Mouse (Mus musculus): Measurements from ENCODE around the gene Fig4. TPM values are rescaled to one million over a fixed set of nuclear protein-coding genes. Genes with fewer than 3 reads are reported as not detected.

The Fig4 gene
- total RNA-seq, 1 experiment, result 24.6 TPM

DNA sequence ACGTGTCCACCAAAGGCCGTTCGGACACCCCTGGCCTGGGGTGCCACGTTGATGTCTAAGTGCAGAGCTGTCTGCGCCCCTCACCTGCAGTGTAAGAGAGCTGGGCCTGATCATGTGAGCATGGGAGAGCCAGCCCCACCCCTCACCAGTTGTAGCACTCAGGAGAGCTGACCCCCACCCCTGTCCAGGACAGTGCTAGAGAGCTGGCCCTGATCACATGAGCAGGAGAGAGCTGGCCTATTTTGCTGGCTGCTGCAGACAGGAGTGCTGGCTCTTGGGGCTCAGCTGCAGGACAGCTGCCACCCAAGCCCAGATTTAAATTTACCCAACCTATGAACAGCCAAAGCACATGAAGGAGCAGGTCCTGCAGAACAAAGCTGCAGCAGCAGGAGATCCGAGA, 57.6 kb downstream of the Fig4 start:
- H3K36me3 ChIP-seq (ENCODE audit: control insufficient read depth, insufficient read depth, low read length, poor library complexity, severe bottlenecking), result peaks cover 7% of the 10 kb centered on the region; the same call in 1 of the 2 replicates
- no peaks in the 10 kb centered on the region for H3K9me3 ChIP-seq (ENCODE audit: control insufficient read depth, insufficient read depth, low read depth, low read length)
- H3K4me1 ChIP-seq (ENCODE audit: control insufficient read depth in 2 of 2, insufficient read depth in 2 of 2, low read length in 2 of 2, poor library complexity in 1 of 2), result peaks cover 0 to 2% of the 10 kb centered on the region in 2 experiments; a peak in 1 of 4 replicates
- H3K4me3 ChIP-seq (ENCODE audit: insufficient read depth in 1 of 2, low read depth in 1 of 2, low read length in 2 of 2, poor library complexity in 1 of 2, severe bottlenecking in 1 of 2), result no peak overlapping the region
- H3K27ac ChIP-seq (ENCODE audit: insufficient read depth, low read depth, low read length, poor library complexity, severe bottlenecking), result no peak overlapping the region
- DNase-seq (ENCODE audit: low read depth, low spot score), result no peak
- in situ Hi-C loops (cut with MboI; ENCODE audit: low sequenced_read_pairs in 2 of 2, unreplicated experiment in 2 of 2), result no loop called here
- H3K9ac ChIP-seq (ENCODE audit: insufficient read depth, low read depth, low read length, poor library complexity, severe bottlenecking), result no peak overlapping the region
- TF ChIP-seq MAFK (IDR thresholded peaks at IDR 0.05; ENCODE audit: insufficient read depth, low read depth, low read length) (no peak), HCFC1 (IDR thresholded peaks at IDR 0.05; ENCODE audit: borderline replicate concordance, insufficient read depth, low read length) (no peak), CHD2 (IDR thresholded peaks at IDR 0.05; ENCODE audit: low read depth, low read length) (no peak), ZNF384 (IDR thresholded peaks at IDR 0.05; ENCODE audit: low read depth, low read length) (no peak), ZC3H11A (IDR thresholded peaks at IDR 0.05; ENCODE audit: borderline replicate concordance, low read depth, low read length) (no peak)

DNA sequence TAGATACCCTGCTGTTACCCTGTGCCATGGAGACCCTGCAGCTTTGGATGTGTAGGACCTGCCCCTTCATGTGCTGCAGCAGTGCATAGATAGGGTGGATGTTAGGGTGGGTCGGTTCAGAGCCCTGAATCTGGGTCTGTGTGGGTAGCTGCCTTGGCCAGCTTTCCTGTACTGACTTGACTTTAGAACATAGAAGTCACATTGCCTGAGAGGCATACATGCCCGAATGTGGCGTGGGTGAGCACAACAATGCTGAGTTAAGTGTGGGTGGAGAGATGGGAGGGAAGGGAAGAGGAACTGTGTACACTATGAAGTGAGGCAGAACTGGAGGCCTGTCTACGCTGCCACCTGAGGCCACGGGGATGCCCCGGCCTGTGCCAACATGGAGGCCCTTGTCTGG, 58.0 kb downstream of the Fig4 start:
- H3K9ac ChIP-seq (ENCODE audit: insufficient read depth, low read depth, low read length, poor library complexity, severe bottlenecking), result no peak overlapping the region
- DNase-seq (ENCODE audit: low read depth, low spot score), result no peak
- peaks cover 0 to 2% of the 10 kb centered on the region in 2 experiments; a peak in 1 of 4 replicates for H3K4me1 ChIP-seq (ENCODE audit: control insufficient read depth in 2 of 2, insufficient read depth in 2 of 2, low read length in 2 of 2, poor library complexity in 1 of 2)
- H3K36me3 ChIP-seq (ENCODE audit: control insufficient read depth, insufficient read depth, low read length, poor library complexity, severe bottlenecking), result peaks cover 4% of the 10 kb centered on the region; the same call in 1 of the 2 replicates
- H3K9me3 ChIP-seq (ENCODE audit: control insufficient read depth, insufficient read depth, low read depth, low read length), result no peaks in the 10 kb centered on the region
- TF ChIP-seq MAFK (IDR thresholded peaks at IDR 0.05; ENCODE audit: insufficient read depth, low read depth, low read length) (no peak), ZC3H11A (IDR thresholded peaks at IDR 0.05; ENCODE audit: borderline replicate concordance, low read depth, low read length) (no peak), ZNF384 (IDR thresholded peaks at IDR 0.05; ENCODE audit: low read depth, low read length) (no peak), HCFC1 (IDR thresholded peaks at IDR 0.05; ENCODE audit: borderline replicate concordance, insufficient read depth, low read length) (no peak), CHD2 (IDR thresholded peaks at IDR 0.05; ENCODE audit: low read depth, low read length) (no peak)
- H3K27ac ChIP-seq (ENCODE audit: insufficient read depth, low read depth, low read length, poor library complexity, severe bottlenecking), result no peak overlapping the region
- H3K4me3 ChIP-seq (ENCODE audit: insufficient read depth in 1 of 2, low read depth in 1 of 2, low read length in 2 of 2, poor library complexity in 1 of 2, severe bottlenecking in 1 of 2), result no peak overlapping the region
- in situ Hi-C loops (cut with MboI; ENCODE audit: low sequenced_read_pairs in 2 of 2, unreplicated experiment in 2 of 2), result no loop called here

DNA sequence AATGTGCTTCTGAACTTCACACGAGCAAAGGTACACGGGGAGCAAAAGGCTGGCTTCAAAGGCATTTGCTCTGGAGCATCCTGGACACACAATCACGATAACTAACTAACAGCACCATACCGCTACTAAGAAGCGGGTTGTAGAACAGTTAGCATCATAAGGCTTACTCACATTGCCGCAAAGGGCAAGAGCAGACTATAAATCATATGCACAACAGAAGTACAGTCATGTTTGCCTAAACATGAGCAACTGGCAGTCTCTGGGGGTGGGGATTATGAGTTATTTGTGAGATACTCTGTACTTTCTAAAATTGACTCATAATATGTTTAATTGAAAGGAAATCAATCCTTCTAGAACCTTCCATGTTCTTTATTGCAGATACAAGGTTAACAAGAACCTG, 59.1 kb downstream of the Fig4 start:
- H3K4me1 ChIP-seq (ENCODE audit: control insufficient read depth in 2 of 2, insufficient read depth in 2 of 2, low read length in 2 of 2, poor library complexity in 1 of 2), result peaks cover 0 to 2% of the 10 kb centered on the region in 2 experiments; a peak in 1 of 4 replicates
- in situ Hi-C loops (cut with MboI; ENCODE audit: low sequenced_read_pairs in 2 of 2, unreplicated experiment in 2 of 2), result no loop called here
- H3K36me3 ChIP-seq (ENCODE audit: control insufficient read depth, insufficient read depth, low read length, poor library complexity, severe bottlenecking), result peaks cover 4% of the 10 kb centered on the region; the same call in 1 of the 2 replicates
- no peak overlapping the region for H3K9ac ChIP-seq (ENCODE audit: insufficient read depth, low read depth, low read length, poor library complexity, severe bottlenecking)
- no peaks in the 10 kb centered on the region for H3K9me3 ChIP-seq (ENCODE audit: control insufficient read depth, insufficient read depth, low read depth, low read length)
- no peak for DNase-seq (ENCODE audit: low read depth, low spot score)
- H3K27ac ChIP-seq (ENCODE audit: insufficient read depth, low read depth, low read length, poor library complexity, severe bottlenecking), result no peak overlapping the region
- no peak for TF ChIP-seq ZNF384 (IDR thresholded peaks at IDR 0.05; ENCODE audit: low read depth, low read length)
- no peak for TF ChIP-seq CHD2 (IDR thresholded peaks at IDR 0.05; ENCODE audit: low read depth, low read length)
- TF ChIP-seq MAFK (IDR thresholded peaks at IDR 0.05; ENCODE audit: insufficient read depth, low read depth, low read length), result no peak
- TF ChIP-seq HCFC1 (IDR thresholded peaks at IDR 0.05; ENCODE audit: borderline replicate concordance, insufficient read depth, low read length), result no peak
- no peak overlapping the region for H3K4me3 ChIP-seq (ENCODE audit: insufficient read depth in 1 of 2, low read depth in 1 of 2, low read length in 2 of 2, poor library complexity in 1 of 2, severe bottlenecking in 1 of 2)

DNA sequence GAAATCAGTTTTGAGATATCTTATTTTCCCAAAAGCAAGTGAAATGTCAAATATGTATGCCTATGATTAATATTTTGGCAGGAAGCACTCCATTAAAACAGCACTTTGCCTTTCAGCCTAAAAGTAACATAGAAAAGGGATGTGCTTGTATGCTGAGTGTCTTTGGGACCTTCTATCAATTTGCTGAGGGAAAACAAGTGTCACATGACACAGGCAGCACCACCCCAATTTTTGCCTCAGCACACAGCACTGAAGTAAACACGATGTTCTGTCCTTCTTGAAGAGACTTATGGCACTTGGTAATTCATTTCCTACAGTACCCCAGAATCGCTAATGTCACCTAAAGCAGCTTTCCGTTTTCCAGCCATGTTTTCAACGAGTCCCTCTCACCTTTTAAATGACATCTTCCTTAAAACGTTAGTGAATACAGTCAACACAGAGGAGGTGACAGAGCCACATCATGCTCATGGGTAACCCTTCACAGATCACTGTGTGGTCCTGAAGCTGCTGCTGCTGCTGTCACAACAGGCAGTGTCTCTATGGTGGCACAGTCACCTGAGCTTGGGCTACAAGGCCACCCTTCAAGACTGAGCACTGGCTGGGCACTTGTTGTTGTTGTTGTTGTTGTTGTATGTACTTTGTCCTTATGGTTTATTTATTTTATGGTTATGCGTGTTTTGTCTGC, 61.4 kb downstream of the Fig4 start:
- Histone ChIP-seq H3K27ac (ENCODE audit: insufficient read depth, low read depth, low read length, poor library complexity, severe bottlenecking) (no peak overlapping the region), H3K36me3 (ENCODE audit: control insufficient read depth, insufficient read depth, low read length, poor library complexity, severe bottlenecking) (peaks cover 7% of the 10 kb centered on the region; the same call in 1 of the 2 replicates), H3K4me1 (ENCODE audit: control insufficient read depth in 2 of 2, insufficient read depth in 2 of 2, low read length in 2 of 2, poor library complexity in 1 of 2) (peaks cover 0 to 2% of the 10 kb centered on the region in 2 experiments; a peak in 1 of 4 replicates), H3K9me3 (ENCODE audit: control insufficient read depth, insufficient read depth, low read depth, low read length) (no peaks in the 10 kb centered on the region), H3K9ac (ENCODE audit: insufficient read depth, low read depth, low read length, poor library complexity, severe bottlenecking) (no peak overlapping the region), H3K4me3 (ENCODE audit: insufficient read depth in 1 of 2, low read depth in 1 of 2, low read length in 2 of 2, poor library complexity in 1 of 2, severe bottlenecking in 1 of 2) (no peak overlapping the region)
- no peak for TF ChIP-seq CHD2 (IDR thresholded peaks at IDR 0.05; ENCODE audit: low read depth, low read length)
- in situ Hi-C loops (cut with MboI; ENCODE audit: low sequenced_read_pairs in 2 of 2, unreplicated experiment in 2 of 2), result no loop called here
- DNase-seq (ENCODE audit: low read depth, low spot score), result no peak

DNA sequence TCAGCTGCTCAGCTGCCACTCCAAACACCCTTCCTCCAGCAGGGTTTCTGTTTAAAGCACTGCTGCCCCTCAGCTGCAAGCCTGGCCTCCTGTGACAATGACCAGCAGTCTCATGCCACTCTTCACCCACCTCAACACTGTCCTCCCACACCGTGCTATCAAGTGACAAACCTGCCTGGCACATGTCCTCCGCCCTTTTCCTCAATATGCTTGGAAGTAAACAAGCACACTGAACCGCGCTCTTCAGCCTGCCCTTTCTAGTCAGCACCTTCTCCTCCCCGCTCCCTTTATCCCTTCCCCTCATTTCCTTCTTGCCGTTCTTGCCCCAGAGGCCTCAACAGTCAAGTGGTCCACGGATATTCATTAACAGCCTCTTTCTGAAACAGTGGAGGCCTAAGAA, 62.0 kb downstream of the Fig4 start:
- H3K4me1 ChIP-seq (ENCODE audit: control insufficient read depth in 2 of 2, insufficient read depth in 2 of 2, low read length in 2 of 2, poor library complexity in 1 of 2), result peaks cover 0 to 2% of the 10 kb centered on the region in 2 experiments; a peak in 1 of 4 replicates
- TF ChIP-seq ZC3H11A (IDR thresholded peaks at IDR 0.05; ENCODE audit: borderline replicate concordance, low read depth, low read length), result no peak
- no peak for TF ChIP-seq HCFC1 (IDR thresholded peaks at IDR 0.05; ENCODE audit: borderline replicate concordance, insufficient read depth, low read length)
- no peak overlapping the region for H3K27ac ChIP-seq (ENCODE audit: insufficient read depth, low read depth, low read length, poor library complexity, severe bottlenecking)
- H3K36me3 ChIP-seq (ENCODE audit: control insufficient read depth, insufficient read depth, low read length, poor library complexity, severe bottlenecking), result peaks cover 7% of the 10 kb centered on the region; the same call in 1 of the 2 replicates
- no peaks in the 10 kb centered on the region for H3K9me3 ChIP-seq (ENCODE audit: control insufficient read depth, insufficient read depth, low read depth, low read length)
- DNase-seq (ENCODE audit: low read depth, low spot score), result no peak
- no peak overlapping the region for H3K4me3 ChIP-seq (ENCODE audit: insufficient read depth in 1 of 2, low read depth in 1 of 2, low read length in 2 of 2, poor library complexity in 1 of 2, severe bottlenecking in 1 of 2)
- in situ Hi-C loops (cut with MboI; ENCODE audit: low sequenced_read_pairs in 2 of 2, unreplicated experiment in 2 of 2), result no loop called here
- H3K9ac ChIP-seq (ENCODE audit: insufficient read depth, low read depth, low read length, poor library complexity, severe bottlenecking), result no peak overlapping the region
